Mouse (Mus musculus) left cerebral cortex, postnatal 4 days (tissue): Measurements from ENCODE around the gene Kank1. TPM values are rescaled to one million over a fixed set of nuclear protein-coding genes. Genes with fewer than 3 reads are reported as not detected.

ENCODE experiments used
- DNase-seq: peaks from one replicate; pipeline ENCODE4 v3.0.0-alpha.2; 2022
- intact Hi-C: fragments of 180-260 bp; cut with DNase I; formaldehyde crosslinking; loops from one replicate; pipeline ENCODE4 v1.15.1; 2025
- total RNA-seq, 2 experiments: library from RNA; stranded (reverse); gene quantifications; 2 replicates each; pipeline ENCODE4 v1.2.3; 2021

Kank1 gene
- 10 to 100 TPM; 10.7 to 13.4 TPM for total RNA-seq

- DNase-seq = peak; percentile 69
- intact Hi-C loops = no loop called here
Measured at GRCm38 (mm10) chr19:25236596-25237491, at the start of gene Kank1. TSS of gene Kank1 (plus strand) at chr19:25236975.

- intact Hi-C loops = no loop called here
- DNase-seq = no peak
Measured at GRCm38 (mm10) chr19:25187681-25188080, 49.1 kb upstream of the Kank1 start.

GRCm38 (mm10) chr19:25193751-25194150 lies 43.0 kb upstream of the Kank1 start:
- intact Hi-C loops = no loop called here
- DNase-seq = peak; percentile 54

GRCm38 (mm10) chr19:25200081-25200860 lies 36.5 kb upstream of the Kank1 start:
- intact Hi-C loops = no loop called here
- DNase-seq = peak; percentile 23

- intact Hi-C loops = no loop called here
- no peak for DNase-seq
Measured at GRCm38 (mm10) chr19:25203077-25203476, 33.7 kb upstream of the Kank1 start.

GRCm38 (mm10) chr19:25206969-25207368 lies 29.8 kb upstream of the Kank1 start:
- intact Hi-C loops = no loop called here
- DNase-seq = no peak

- peak; percentile 29 for DNase-seq
- intact Hi-C loops = no loop called here
Measured at GRCm38 (mm10) chr19:25207731-25208361, 28.9 kb upstream of the Kank1 start.

GRCm38 (mm10) chr19:25208596-25209110 lies 28.1 kb upstream of the Kank1 start:
- DNase-seq = no peak
- intact Hi-C loops = no loop called here

GRCm38 (mm10) chr19:25220611-25221010 lies 16.2 kb upstream of the Kank1 start:
- intact Hi-C loops = no loop called here
- no peak for DNase-seq

- intact Hi-C loops = no loop called here
- DNase-seq = no peak
Measured at GRCm38 (mm10) chr19:25221964-25222640, 14.7 kb upstream of the Kank1 start.

- no peak for DNase-seq
- intact Hi-C loops = no loop called here
Measured at GRCm38 (mm10) chr19:25230058-25230974, 6.5 kb upstream of the Kank1 start.

- intact Hi-C loops = no loop called here
- no peak for DNase-seq
Measured at GRCm38 (mm10) chr19:25230975-25231334, 5.8 kb upstream of the Kank1 start.

- DNase-seq = no peak
- intact Hi-C loops = no loop called here
Measured at GRCm38 (mm10) chr19:25232032-25232431, 4.7 kb upstream of the Kank1 start.

- DNase-seq = peak; percentile 58
- intact Hi-C loops = no loop called here
Measured at GRCm38 (mm10) chr19:25237492-25238040, 791 bp downstream of the Kank1 start.

GRCm38 (mm10) chr19:25238121-25238520 lies 1.3 kb downstream of the Kank1 start:
- DNase-seq = no peak
- intact Hi-C loops = no loop called here

- intact Hi-C loops = no loop called here
- DNase-seq = no peak
Measured at GRCm38 (mm10) chr19:25243566-25243965, 6.8 kb downstream of the Kank1 start.

GRCm38 (mm10) chr19:25246062-25246461 lies 9.3 kb downstream of the Kank1 start:
- no peak for DNase-seq
- intact Hi-C loops = no loop called here

- no peak for DNase-seq
Measured at GRCm38 (mm10) chr19:25247858-25248552, 11.2 kb downstream of the Kank1 start.

GRCm38 (mm10) chr19:25249230-25249629 lies 12.5 kb downstream of the Kank1 start:
- intact Hi-C loops = no loop called here

More at GRCm38 (mm10) chr19:25247858-25248552, 11.2 kb downstream of the Kank1 start:
- intact Hi-C loops = no loop called here

More at GRCm38 (mm10) chr19:25249230-25249629, 12.5 kb downstream of the Kank1 start:
- no peak for DNase-seq
